Mouse (Mus musculus) ES-E14 (cell line): ENCODE results near the gene Erv3.

ENCODE experiments used
- CHD2 ChIP-seq: IDR thresholded peaks from 2 replicates; pipeline ENCODE4 v1.6.1; 2014; ENCODE audit warnings: mild to moderate bottlenecking, low read depth, low read length, inconsistent platforms
- HCFC1 ChIP-seq: IDR thresholded peaks from 2 replicates; pipeline ENCODE4 v1.6.1; 2012; ENCODE audit warnings: low read length, inconsistent platforms, borderline replicate concordance; ENCODE audit not compliant: insufficient read depth
- MAFK ChIP-seq: IDR thresholded peaks from 2 replicates; pipeline ENCODE4 v1.6.1; 2014; ENCODE audit warnings: mild to moderate bottlenecking, low read depth, low read length, inconsistent platforms; ENCODE audit not compliant: insufficient read depth
- ZC3H11A ChIP-seq: IDR thresholded peaks from 2 replicates; pipeline ENCODE4 v1.6.1; 2012; ENCODE audit warnings: low read depth, mild to moderate bottlenecking, inconsistent platforms, low read length, borderline replicate concordance
- ZNF384 ChIP-seq: IDR thresholded peaks from 2 replicates; pipeline ENCODE4 v1.6.1; 2012; ENCODE audit warnings: low read depth, low read length, inconsistent platforms

GRCm38 (mm10) chr2:131902867-131903266 is 43.3 kb upstream of the Erv3 start:
- TF ChIP-seq MAFK (no peak), CHD2 (no peak), ZC3H11A (no peak), ZNF384 (no peak), HCFC1 (no peak)
